Mouse (Mus musculus): Measurements from ENCODE around the gene Arid3a. TPM values are rescaled to one million over a fixed set of nuclear protein-coding genes. Genes with fewer than 3 reads are reported as not detected.

Gene Arid3a
- total RNA-seq, 1 experiment: 16.3 TPM

- Histone ChIP-seq H3K9me3 (ENCODE audit: control insufficient read depth, insufficient read depth, low read depth, low read length) (no peaks in the 10 kb centered on the region), H3K36me3 (ENCODE audit: control insufficient read depth, insufficient read depth, low read length, poor library complexity, severe bottlenecking) (peaks cover 25% of the 10 kb centered on the region), H3K27ac (ENCODE audit: insufficient read depth, low read depth, low read length, poor library complexity, severe bottlenecking) (no peak overlapping the region), H3K9ac (ENCODE audit: insufficient read depth, low read depth, low read length, poor library complexity, severe bottlenecking) (no peak overlapping the region), H3K4me1 (ENCODE audit: control insufficient read depth in 2 of 2, insufficient read depth in 2 of 2, low read length in 2 of 2, poor library complexity in 1 of 2) (peaks cover 1 to 40% of the 10 kb centered on the region in 2 experiments; a peak in 3 of 4 replicates), H3K4me3 (ENCODE audit: insufficient read depth in 1 of 2, low read depth in 1 of 2, low read length in 2 of 2, poor library complexity in 1 of 2, severe bottlenecking in 1 of 2) (peak overlapping the region; percentile 50 to 59)
- no peak for DNase-seq (ENCODE audit: low read depth, low spot score)
- in situ Hi-C loops (cut with MboI; ENCODE audit: low sequenced_read_pairs in 2 of 2, unreplicated experiment in 2 of 2): loop anchor here in 1 of 2 experiments (25.0 kb wide), 1 partner anchor 135 kb away; the partner anchor contains the start of genes Sbno2 and Stk11
- TF ChIP-seq ZNF384 (IDR thresholded peaks at IDR 0.05; ENCODE audit: low read depth, low read length) (no peak), HCFC1 (IDR thresholded peaks at IDR 0.05; ENCODE audit: borderline replicate concordance, insufficient read depth, low read length) (no peak), ZC3H11A (IDR thresholded peaks at IDR 0.05; ENCODE audit: borderline replicate concordance, low read depth, low read length) (no peak), MAFK (IDR thresholded peaks at IDR 0.05; ENCODE audit: insufficient read depth, low read depth, low read length) (no peak), CHD2 (IDR thresholded peaks at IDR 0.05; ENCODE audit: low read depth, low read length) (no peak)
These were observed 50.5 kb downstream of the Arid3a start for GRCm38 (mm10) chr10:79977324-79977723.

DNA sequence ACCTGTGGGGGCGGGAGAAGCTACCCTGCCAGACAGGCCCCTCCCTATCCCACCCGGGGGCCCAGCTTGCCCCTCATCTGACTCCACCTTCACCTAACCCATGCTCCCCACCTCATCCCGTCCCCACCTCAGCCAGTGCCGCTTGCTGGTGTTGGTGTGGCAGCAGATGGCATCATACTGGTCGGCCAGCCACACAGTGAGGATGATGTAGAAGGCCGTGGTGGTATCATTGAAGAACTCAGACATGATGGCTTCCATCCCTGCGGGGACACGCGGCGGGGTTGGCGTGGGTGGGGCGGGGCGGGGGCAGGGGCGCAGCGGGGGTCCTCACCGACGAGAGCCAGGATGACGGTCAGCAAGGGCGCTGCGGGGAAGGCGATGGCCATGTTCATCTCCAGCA, 51.2 kb downstream of the Arid3a start:
- H3K9me3 ChIP-seq (ENCODE audit: control insufficient read depth, insufficient read depth, low read depth, low read length): no peaks in the 10 kb centered on the region
- TF ChIP-seq MAFK (IDR thresholded peaks at IDR 0.05; ENCODE audit: insufficient read depth, low read depth, low read length) (no peak), ZNF384 (IDR thresholded peaks at IDR 0.05; ENCODE audit: low read depth, low read length) (no peak), ZC3H11A (IDR thresholded peaks at IDR 0.05; ENCODE audit: borderline replicate concordance, low read depth, low read length) (no peak), HCFC1 (IDR thresholded peaks at IDR 0.05; ENCODE audit: borderline replicate concordance, insufficient read depth, low read length) (no peak), CHD2 (IDR thresholded peaks at IDR 0.05; ENCODE audit: low read depth, low read length) (no peak)
- in situ Hi-C loops (cut with MboI; ENCODE audit: low sequenced_read_pairs in 2 of 2, unreplicated experiment in 2 of 2): loop anchor here in 1 of 2 experiments (25.0 kb wide), 1 partner anchor 134 kb away; the partner anchor contains the start of genes Sbno2 and Stk11
- no peak overlapping the region for H3K9ac ChIP-seq (ENCODE audit: insufficient read depth, low read depth, low read length, poor library complexity, severe bottlenecking)
- no peak overlapping the region for H3K27ac ChIP-seq (ENCODE audit: insufficient read depth, low read depth, low read length, poor library complexity, severe bottlenecking)
- peaks cover 1 to 42% of the 10 kb centered on the region in 2 experiments; a peak in 3 of 4 replicates for H3K4me1 ChIP-seq (ENCODE audit: control insufficient read depth in 2 of 2, insufficient read depth in 2 of 2, low read length in 2 of 2, poor library complexity in 1 of 2)
- no peak for DNase-seq (ENCODE audit: low read depth, low spot score)
- no peak overlapping the region; a peak in 2 of 4 replicates for H3K4me3 ChIP-seq (ENCODE audit: insufficient read depth in 1 of 2, low read depth in 1 of 2, low read length in 2 of 2, poor library complexity in 1 of 2, severe bottlenecking in 1 of 2)
- peaks cover 25% of the 10 kb centered on the region for H3K36me3 ChIP-seq (ENCODE audit: control insufficient read depth, insufficient read depth, low read length, poor library complexity, severe bottlenecking)

DNA sequence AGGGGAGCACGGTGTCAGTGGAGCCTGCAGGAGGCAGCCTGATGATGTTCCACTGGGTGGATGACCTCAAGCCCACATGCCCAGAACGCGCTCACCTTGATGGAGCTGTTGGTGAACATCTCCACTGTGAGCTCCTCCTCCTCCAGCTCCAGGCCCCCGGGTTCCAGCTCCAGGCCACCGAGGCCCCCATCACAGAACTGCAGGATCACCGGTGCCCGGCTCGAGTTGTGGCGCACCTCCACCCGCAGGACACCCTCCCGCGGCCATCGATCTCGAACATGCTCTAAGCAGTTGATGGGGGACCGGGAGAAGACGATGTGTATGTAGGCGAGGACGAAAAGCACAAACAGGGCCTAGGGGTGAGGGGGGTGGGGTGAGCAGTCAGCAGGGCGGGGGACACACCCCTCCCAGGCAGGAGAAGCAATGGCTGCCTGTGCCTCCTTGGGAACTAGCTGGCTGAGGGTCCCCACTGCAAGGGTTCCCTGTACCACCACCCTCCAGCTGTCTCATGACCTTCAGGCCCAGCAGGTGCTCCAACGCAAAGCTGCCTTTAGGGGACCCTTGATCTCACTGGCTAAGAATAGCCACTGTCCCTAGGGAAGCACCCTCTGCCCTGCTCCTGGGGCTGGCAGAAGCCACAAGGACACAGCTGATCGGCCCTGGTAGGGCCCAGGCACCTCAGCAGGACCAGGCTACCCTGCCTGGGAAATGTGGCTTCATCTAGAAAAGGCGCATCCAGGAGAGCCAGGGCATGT, 52.7 kb downstream of the Arid3a start:
- Histone ChIP-seq H3K4me1 (ENCODE audit: control insufficient read depth in 2 of 2, insufficient read depth in 2 of 2, low read length in 2 of 2, poor library complexity in 1 of 2) (peaks cover 4 to 45% of the 10 kb centered on the region in 2 experiments; a peak in 3 of 4 replicates), H3K27ac (ENCODE audit: insufficient read depth, low read depth, low read length, poor library complexity, severe bottlenecking) (no peak overlapping the region), H3K9me3 (ENCODE audit: control insufficient read depth, insufficient read depth, low read depth, low read length) (no peaks in the 10 kb centered on the region), H3K36me3 (ENCODE audit: control insufficient read depth, insufficient read depth, low read length, poor library complexity, severe bottlenecking) (peaks cover 25% of the 10 kb centered on the region), H3K9ac (ENCODE audit: insufficient read depth, low read depth, low read length, poor library complexity, severe bottlenecking) (no peak overlapping the region), H3K4me3 (ENCODE audit: insufficient read depth in 1 of 2, low read depth in 1 of 2, low read length in 2 of 2, poor library complexity in 1 of 2, severe bottlenecking in 1 of 2) (no peak overlapping the region)
- no peak for DNase-seq (ENCODE audit: low read depth, low spot score)
- TF ChIP-seq CHD2 (IDR thresholded peaks at IDR 0.05; ENCODE audit: low read depth, low read length) (no peak), ZC3H11A (IDR thresholded peaks at IDR 0.05; ENCODE audit: borderline replicate concordance, low read depth, low read length) (no peak), MAFK (IDR thresholded peaks at IDR 0.05; ENCODE audit: insufficient read depth, low read depth, low read length) (no peak), HCFC1 (IDR thresholded peaks at IDR 0.05; ENCODE audit: borderline replicate concordance, insufficient read depth, low read length) (no peak), ZNF384 (IDR thresholded peaks at IDR 0.05; ENCODE audit: low read depth, low read length) (no peak)
- in situ Hi-C loops (cut with MboI; ENCODE audit: low sequenced_read_pairs in 2 of 2, unreplicated experiment in 2 of 2): loop anchor here in 1 of 2 experiments (25.0 kb wide), 1 partner anchor 133 kb away; the partner anchor contains the start of genes Sbno2 and Stk11

DNA sequence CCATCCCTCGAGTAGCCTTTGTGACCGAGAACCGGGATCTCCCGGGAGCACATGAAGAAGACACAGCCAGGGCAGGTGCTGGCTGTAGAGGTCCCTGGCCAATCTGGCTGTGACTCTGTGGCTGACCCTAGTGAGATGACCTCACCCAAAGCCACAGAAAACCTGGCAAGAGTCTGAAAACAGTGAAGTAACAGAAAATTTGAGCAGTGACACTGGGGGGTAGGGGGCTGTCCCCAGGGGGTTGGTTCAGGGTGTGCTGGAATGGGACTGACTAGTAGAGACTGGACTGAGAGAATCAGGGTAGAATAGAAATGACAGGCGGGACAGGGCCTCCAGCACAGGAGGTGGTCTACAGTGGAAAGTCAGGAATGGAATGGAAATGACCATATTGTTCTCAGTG, 56.4 kb downstream of the Arid3a start:
- Histone ChIP-seq H3K9me3 (ENCODE audit: control insufficient read depth, insufficient read depth, low read depth, low read length) (no peaks in the 10 kb centered on the region), H3K36me3 (ENCODE audit: control insufficient read depth, insufficient read depth, low read length, poor library complexity, severe bottlenecking) (peaks cover 15% of the 10 kb centered on the region), H3K4me3 (ENCODE audit: insufficient read depth in 1 of 2, low read depth in 1 of 2, low read length in 2 of 2, poor library complexity in 1 of 2, severe bottlenecking in 1 of 2) (peak overlapping the region; percentile 81 to 88), H3K4me1 (ENCODE audit: control insufficient read depth in 2 of 2, insufficient read depth in 2 of 2, low read length in 2 of 2, poor library complexity in 1 of 2) (peaks cover 11 to 31% of the 10 kb centered on the region in 2 experiments), H3K9ac (ENCODE audit: insufficient read depth, low read depth, low read length, poor library complexity, severe bottlenecking) (peak overlapping the region; percentile 94), H3K27ac (ENCODE audit: insufficient read depth, low read depth, low read length, poor library complexity, severe bottlenecking) (no peak overlapping the region)
- in situ Hi-C loops (cut with MboI; ENCODE audit: low sequenced_read_pairs in 2 of 2, unreplicated experiment in 2 of 2): loop anchor here in 1 of 2 experiments (25.0 kb wide), 1 partner anchor 129 kb away; the partner anchor contains the start of genes Sbno2 and Stk11
- TF ChIP-seq ZC3H11A (IDR thresholded peaks at IDR 0.05; ENCODE audit: borderline replicate concordance, low read depth, low read length): no peak
- no peak for TF ChIP-seq ZNF384 (IDR thresholded peaks at IDR 0.05; ENCODE audit: low read depth, low read length)
- no peak for TF ChIP-seq MAFK (IDR thresholded peaks at IDR 0.05; ENCODE audit: insufficient read depth, low read depth, low read length)
- TF ChIP-seq HCFC1 (IDR thresholded peaks at IDR 0.05; ENCODE audit: borderline replicate concordance, insufficient read depth, low read length): no peak
- TF ChIP-seq CHD2 (IDR thresholded peaks at IDR 0.05; ENCODE audit: low read depth, low read length): no peak
- DNase-seq (ENCODE audit: low read depth, low spot score): no peak
